ENCODE assay signal across 16 mouse cellular contexts in genomic region chr6:54328783-54329182, GRCm38 (mm10). TPM values are rescaled to one million over a fixed set of nuclear protein-coding genes. Genes with fewer than 3 reads are reported as not detected.
A peak's percentile ranks its signal among the peaks of the same experiment; 100 is the strongest.
DNase-seq lines count a peak whose midpoint lies in the region; ATAC-seq and TF ChIP-seq lines count a peak whose summit lies in the region.
"Had no signal": no experiment of that assay in that cellular context is flagged by ENCODE, and none has a peak within 500 bp of the region (broad histone marks: within the 10 kb centered on the region; RNA-seq: fewer than 3 reads in every experiment).

No protein-coding gene starts in this region.

- H3K9me3 ChIP-seq in heart, embryonic 11.5 days (replicated peaks; ENCODE audit: control insufficient read depth, low read length), result no peaks in the 10 kb centered on the region
- H3K9me3 ChIP-seq in embryonic facial prominence, embryonic 10.5 days, result no peaks in the 10 kb centered on the region
- H3K9me3 ChIP-seq: embryonic facial prominence, embryonic 13.5 days; limb, embryonic 13.5 days had no signal

- no peaks in the 10 kb centered on the region for H3K79me2 ChIP-seq in heart, adult 2 months (replicated peaks; ENCODE audit: control insufficient read depth, insufficient read depth, low read length)

- H3K36me3 ChIP-seq in heart, embryonic 11.5 days (ENCODE audit: control insufficient read depth, insufficient read depth, low read length), result no peaks in the 10 kb centered on the region
- H3K36me3 ChIP-seq in heart, adult 2 months (ENCODE audit: control insufficient read depth, insufficient read depth, low read length), result no peaks in the 10 kb centered on the region
- no peaks in the 10 kb centered on the region for H3K36me3 ChIP-seq in kidney, adult 2 months (ENCODE audit: control insufficient read depth, insufficient read depth, low read length)
- H3K36me3 ChIP-seq in embryonic facial prominence, embryonic 10.5 days (replicated peaks), result no peaks in the 10 kb centered on the region
- H3K36me3 ChIP-seq: embryonic facial prominence, embryonic 13.5 days; limb, embryonic 13.5 days had no signal

- TF ChIP-seq EP300 in heart, adult 2 months (IDR thresholded peaks at IDR 0.05; ENCODE audit: insufficient read depth, low read depth, low read length), result no peak

- 92% methylated on average over 5 of the region's 5 CpGs for WGBS in heart, embryonic 11.5 days (ENCODE audit: insufficient replicate concordance)
- 92% methylated on average over 5 of the region's 5 CpGs for WGBS in heart, adult 2 months
- WGBS in kidney, adult 2 months, result 81% methylated on average over 5 of the region's 5 CpGs
- 94% methylated on average over 5 of the region's 5 CpGs for WGBS in embryonic facial prominence, embryonic 10.5 days

- intact Hi-C loops in heart, adult 2 months (cut with DNase I), result loop anchor here (5.0 kb wide), 1 partner anchor 76 kb away; no protein-coding TSS in a partner anchor

- DNase-seq in heart, adult 2 months, result no peak
- DNase-seq in kidney, adult 2 months, result peak; percentile 72
- no peak for DNase-seq in kidney, postnatal 10 days
- DNase-seq in embryonic facial prominence, embryonic 10.5 days (ENCODE audit: low spot score), result no peak
- peak; percentile 52 to 53 for DNase-seq in kidney, postnatal 36 days
- no peak for DNase-seq in layer of hippocampus, adult 8-10 months (ENCODE audit: low spot score in 2 of 2)
- DNase-seq: adrenal gland, postnatal 36 days; cerebellum, adult 8-10 months; gastrocnemius, postnatal 36 days had no signal

- H3K27me3 ChIP-seq in heart, embryonic 11.5 days (ENCODE audit: control insufficient read depth, insufficient read depth, low read length), result peaks cover 12% of the 10 kb centered on the region; the same call in 1 of the 2 replicates
- H3K27me3 ChIP-seq in heart, adult 2 months (ENCODE audit: control insufficient read depth, insufficient read depth, low read length), result no peaks in the 10 kb centered on the region
- no peaks in the 10 kb centered on the region for H3K27me3 ChIP-seq in kidney, adult 2 months (replicated peaks; ENCODE audit: control insufficient read depth, insufficient read depth, low read length)
- H3K27me3 ChIP-seq in embryonic facial prominence, embryonic 10.5 days (replicated peaks; ENCODE audit: low read depth, poor library complexity, severe bottlenecking), result peaks cover 79% of the 10 kb centered on the region
- H3K27me3 ChIP-seq: Patski had no signal

- 0 out of 2 replicates have a peak, but pooled peaks cover 5% of the 10 kb centered on the region for H3K4me1 ChIP-seq in heart, embryonic 11.5 days (ENCODE audit: control insufficient read depth, insufficient read depth, low read length)
- H3K4me1 ChIP-seq in heart, adult 2 months (ENCODE audit: control insufficient read depth, insufficient read depth, low read length), result no peaks in the 10 kb centered on the region
- peaks cover 26% of the 10 kb centered on the region for H3K4me1 ChIP-seq in kidney, adult 2 months (ENCODE audit: control insufficient read depth, insufficient read depth, low read length)
- peaks cover 51% of the 10 kb centered on the region for H3K4me1 ChIP-seq in embryonic facial prominence, embryonic 10.5 days

- H3K4me3 ChIP-seq in heart, embryonic 11.5 days (ENCODE audit: low read depth, low read length), result no peak overlapping the region
- H3K4me3 ChIP-seq in heart, adult 2 months, result no peak overlapping the region
- no peak overlapping the region for H3K4me3 ChIP-seq in kidney, adult 2 months (ENCODE audit: insufficient read depth, low read depth, low read length)
- peak overlapping the region; percentile 65; the same call in 1 of the 2 replicates for H3K4me3 ChIP-seq in embryonic facial prominence, embryonic 10.5 days

- peak overlapping the region; percentile 98 for H3K4me2 ChIP-seq in heart, embryonic 11.5 days

- no peak overlapping the region for H3K9ac ChIP-seq in heart, embryonic 11.5 days (ENCODE audit: low read depth, low read length)
- H3K9ac ChIP-seq in heart, adult 2 months (ENCODE audit: low read depth, low read length), result no peak overlapping the region
- H3K9ac ChIP-seq: embryonic facial prominence, embryonic 13.5 days; hindbrain, embryonic 14.5 days; limb, embryonic 13.5 days; liver, embryonic 14.5 days had no signal

- no peak overlapping the region for H3K27ac ChIP-seq in heart, embryonic 11.5 days (ENCODE audit: low read depth, low read length)
- H3K27ac ChIP-seq in heart, adult 2 months, result no peak overlapping the region
- peak overlapping the region; percentile 54; the same call in 1 of the 2 replicates for H3K27ac ChIP-seq in kidney, adult 2 months (ENCODE audit: insufficient read depth, low read depth, low read length)
- H3K27ac ChIP-seq in embryonic facial prominence, embryonic 10.5 days (replicated peaks), result no peak overlapping the region
- H3K27ac ChIP-seq: embryonic facial prominence, embryonic 13.5 days; hindbrain, embryonic 14.5 days; limb, embryonic 13.5 days; liver, embryonic 14.5 days had no signal

- TF ChIP-seq POLR2A in heart, adult 2 months (IDR thresholded peaks at IDR 0.05; ENCODE audit: insufficient read depth, low read depth, low read length), result no peak
- no peak for TF ChIP-seq POLR2A in kidney, adult 2 months (IDR thresholded peaks at IDR 0.05; ENCODE audit: low read depth, low read length)

- no peak for ATAC-seq in heart, embryonic 11.5 days (replicated peaks; ENCODE audit: insufficient number of reproducible peaks, low FRiP score, low TSS enrichment)
- ATAC-seq: midbrain, embryonic 16.5 days; Patski had no signal

- no peak for TF ChIP-seq CTCF in heart, adult 2 months (IDR thresholded peaks at IDR 0.05)
- TF ChIP-seq CTCF in kidney, adult 2 months (conservative IDR thresholded peaks at IDR 0.05; ENCODE audit: insufficient read depth, insufficient read length, low read depth, low read length), result no peak

RNA-seq across cellular contexts. Expression of gene Prr15, which starts 3.1 kb away (rescaled TPM):
- polyA plus RNA-seq in heart, embryonic 11.5 days (2014; fragmentation: Nextera tagmentation; extraction: Ambion mirVana), result 9.3 and 9.8 TPM in 2 replicates
- 1 to 10 TPM; 1.7 to 2.6 TPM for total RNA-seq in heart, adult 2 months (2021)
- polyA plus RNA-seq in heart, adult 2 months (2012; rRNA removed), result 1.1 and 1.2 TPM in 2 replicates
- polyA plus RNA-seq in kidney, adult 2 months (2012; rRNA removed), result 6.2 and 6.8 TPM in 2 replicates
- polyA plus RNA-seq in embryonic facial prominence, embryonic 10.5 days (2016; fragmentation: Nextera tagmentation; extraction: Ambion mirVana), result 2.9 and 3.6 TPM in 2 replicates
- total RNA-seq in layer of hippocampus, adult 8-10 months (2022), result 1 to 10 TPM in 2 of 4 experiments, under 1 TPM in 2; 0.85 to 1.9 (median 1.2) TPM

Comparison
In these comparisons a context has a peak if more than half of its experiments do, and no peak if none do; other contexts are left out.
1. DNase-seq: peak in kidney, adult 2 months (single experiment) and kidney, postnatal 36 days (2 of 2); none in heart, adult 2 months (0 of 2), kidney, postnatal 10 days (single experiment), embryonic facial prominence, embryonic 10.5 days (single experiment) and layer of hippocampus, adult 8-10 months (0 of 2).